Mouse (Mus musculus) testis, adult 2 months (tissue): ENCODE data around the gene Rps6kc1.

ENCODE experiments used
- CTCF ChIP-seq: fragments of 200-500 bp; IDR thresholded peaks from 2 replicates; pipeline ENCODE4 v1.5.1; 2012; ENCODE audit warnings: low read depth, mild to moderate bottlenecking, inconsistent platforms, low read length, moderate library complexity; ENCODE audit not compliant: control insufficient read depth, insufficient read depth, insufficient replicate concordance
- POLR2A ChIP-seq: fragments of 200-500 bp; IDR thresholded peaks from 2 replicates; pipeline ENCODE4 v1.6.1; 2012; ENCODE audit warnings: low read depth, mild to moderate bottlenecking, inconsistent platforms, low read length, moderate library complexity; ENCODE audit not compliant: control insufficient read depth

GRCm38 (mm10) chr1:190659722-190660502 lies 251.7 kb downstream of the Rps6kc1 start:
- TF ChIP-seq CTCF (no peak), POLR2A (no peak)
